Mouse (Mus musculus): ENCODE data around the gene Arhgdia.

Gene Arhgdia

GRCm38 (mm10) chr11:120550810-120551440 is 30.5 kb downstream of the Arhgdia start, which contains the start of gene Ppp1r27:
Gene Ppp1r27, minus strand, starts transcription at chr11:120551132.
- in situ Hi-C loops (cut with MboI), result no loop called here

GRCm38 (mm10) chr11:120549986-120550809 is 31.2 kb downstream of the Arhgdia start:
- in situ Hi-C loops (cut with MboI), result no loop called here

GRCm38 (mm10) chr11:120549168-120549945 is 32.1 kb downstream of the Arhgdia start, which contains the start of gene Mcrip1:
Gene Mcrip1, minus strand, starts transcription at chr11:120549727.
- in situ Hi-C loops (cut with MboI), result no loop called here

- in situ Hi-C loops (cut with MboI), result no loop called here
These were observed 32.6 kb downstream of the Arhgdia start for GRCm38 (mm10) chr11:120548786-120549167.

GRCm38 (mm10) chr11:120548214-120548613 is 33.2 kb downstream of the Arhgdia start:
- in situ Hi-C loops (cut with MboI), result no loop called here

- in situ Hi-C loops (cut with MboI), result no loop called here
These were observed 34.0 kb downstream of the Arhgdia start for GRCm38 (mm10) chr11:120547469-120547868.

- in situ Hi-C loops (cut with MboI), result no loop called here
These were observed 35.5 kb downstream of the Arhgdia start for GRCm38 (mm10) chr11:120545964-120546363.

GRCm38 (mm10) chr11:120542376-120542775 is 39.0 kb downstream of the Arhgdia start:
- in situ Hi-C loops (cut with MboI), result no loop called here

- in situ Hi-C loops (cut with MboI), result no loop called here
These were observed 39.5 kb downstream of the Arhgdia start for GRCm38 (mm10) chr11:120541907-120542306.

GRCm38 (mm10) chr11:120539285-120540014 is 42.0 kb downstream of the Arhgdia start:
- in situ Hi-C loops (cut with MboI), result no loop called here

- in situ Hi-C loops (cut with MboI), result no loop called here
These were observed 42.5 kb downstream of the Arhgdia start for GRCm38 (mm10) chr11:120538955-120539284.

- in situ Hi-C loops (cut with MboI), result no loop called here
These were observed 42.9 kb downstream of the Arhgdia start for GRCm38 (mm10) chr11:120538485-120538884.

- in situ Hi-C loops (cut with MboI), result no loop called here
These were observed 45.6 kb downstream of the Arhgdia start for GRCm38 (mm10) chr11:120535804-120536203.

GRCm38 (mm10) chr11:120535145-120535544 is 46.3 kb downstream of the Arhgdia start:
- in situ Hi-C loops (cut with MboI), result no loop called here

- in situ Hi-C loops (cut with MboI), result no loop called here
These were observed 47.3 kb downstream of the Arhgdia start for GRCm38 (mm10) chr11:120534093-120534492.

- in situ Hi-C loops (cut with MboI), result no loop called here
These were observed 49.8 kb downstream of the Arhgdia start for GRCm38 (mm10) chr11:120531646-120532045.

GRCm38 (mm10) chr11:120530085-120530964 is 51.1 kb downstream of the Arhgdia start, which contains the start of gene Gcgr:
Gene Gcgr, plus strand, starts transcription at chr11:120530699.
- in situ Hi-C loops (cut with MboI), result no loop called here

GRCm38 (mm10) chr11:120528903-120529302 is 52.5 kb downstream of the Arhgdia start:
- in situ Hi-C loops (cut with MboI), result no loop called here
